Mouse (Mus musculus) ES-CJ7 (cell line): ENCODE measurements at regions not wholly inside any gene's neighbourhood (a gene's known extent, or its start where the extent isn't known, plus 50 kb on each side); places are given as distances from the start of the nearest gene placed in this dataset.

Experiments
- DNase-seq: peaks from one replicate; pipeline ENCODE4 v3.0.0; 2011; ENCODE audit warnings: low read depth, low spot score

DNA sequence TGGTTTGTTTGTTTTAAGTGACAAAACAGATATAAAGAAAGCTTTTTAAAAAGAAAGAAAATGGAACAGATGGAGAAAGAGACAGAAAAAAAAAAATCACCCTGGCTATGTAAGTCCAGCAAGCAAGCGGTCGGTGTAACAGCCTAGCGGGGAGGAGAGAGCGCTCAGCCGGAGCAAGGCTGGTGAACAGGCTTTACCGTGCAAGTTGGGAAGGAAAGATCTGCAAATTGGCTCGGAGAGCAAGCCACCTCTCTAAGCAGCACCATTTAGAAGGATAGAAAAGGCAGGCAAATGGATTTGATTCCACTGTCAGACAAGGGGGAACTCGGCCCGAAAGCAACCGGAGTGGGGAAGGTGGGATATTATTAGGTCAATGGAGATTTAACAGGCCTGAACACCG lies 59.9 kb upstream of the Ppp2r5c start:
- DNase-seq, result no peak

- no peak for DNase-seq
These were observed 59.4 kb upstream of the Ppp2r5c start for GRCm38 (mm10) chr12:110387567-110387966.

GRCm38 (mm10) chr12:110389439-110389838 lies 57.5 kb upstream of the Ppp2r5c start:
- DNase-seq, result peak; percentile 42

- DNase-seq, result no peak
These were observed 55.5 kb upstream of the Ppp2r5c start for GRCm38 (mm10) chr12:110391464-110391863.

DNA sequence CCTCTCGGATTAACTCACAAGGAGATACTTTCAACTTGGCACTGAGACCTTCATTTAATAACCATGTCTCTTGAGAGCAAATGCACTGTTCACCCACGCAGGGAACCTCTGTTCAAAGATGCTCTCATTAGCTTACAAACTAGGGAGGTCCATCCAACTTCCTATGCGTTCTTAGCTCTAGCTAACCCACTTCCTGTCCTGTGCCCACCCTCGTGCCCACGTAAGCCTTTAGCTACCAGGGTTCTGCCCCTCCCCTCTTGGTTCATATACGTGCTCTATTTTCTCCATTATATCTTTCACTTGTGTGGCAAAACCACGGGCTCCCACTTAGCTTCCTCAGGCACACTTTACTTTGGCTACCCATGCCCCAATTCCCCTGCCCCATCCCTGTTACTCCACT lies 53.4 kb upstream of the Ppp2r5c start:
- no peak for DNase-seq
